Mouse (Mus musculus): ENCODE data around the gene Atat1. TPM values are rescaled to one million over a fixed set of nuclear protein-coding genes. Genes with fewer than 3 reads are reported as not detected.
A peak's percentile ranks its signal among the peaks of the same experiment; 100 is the strongest.

Atat1 gene
- total and polyA plus RNA-seq, 3 experiments: 4.4 to 14.4 TPM; not detected in 1

DNA sequence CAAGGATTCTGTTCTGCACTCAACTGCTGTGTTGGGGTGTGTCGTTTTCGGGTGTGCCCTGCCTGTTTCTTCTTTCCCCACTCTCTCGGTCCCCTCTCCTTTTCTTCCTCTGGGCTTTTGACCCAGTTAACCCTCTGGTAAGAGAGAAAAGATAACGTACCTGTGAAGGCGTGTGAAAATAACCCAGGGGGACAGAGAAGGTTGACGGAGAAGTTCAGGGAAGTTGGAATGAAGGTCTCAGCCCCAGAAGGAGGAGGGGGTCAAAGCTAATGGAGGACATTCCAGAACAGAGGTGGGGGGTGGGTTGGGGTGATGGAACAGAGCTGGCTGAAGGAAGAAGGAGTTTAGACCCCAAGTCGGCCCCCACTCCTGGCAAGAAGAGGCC, 40.9 kb downstream of the Atat1 start:
- peak; percentile 24; the same call in 1 of the 2 replicates for TF ChIP-seq MXI1 (IDR thresholded peaks at IDR 0.05; ENCODE audit: low read depth, low read length)
- no peak for TF ChIP-seq BHLHE40 (IDR thresholded peaks at IDR 0.05; ENCODE audit: borderline replicate concordance, low read depth, low read length)
- peak overlapping the region; percentile 72 for H3K27ac ChIP-seq (ENCODE audit: control insufficient read depth, low read depth, low read length)
- peaks cover 18% of the 10 kb centered on the region for H3K79me2 ChIP-seq (ENCODE audit: control insufficient read depth, insufficient read depth, low read length, poor library complexity)
- H3K4me3 ChIP-seq (ENCODE audit: control insufficient read depth in 1 of 2, insufficient read depth in 1 of 2, low read depth in 2 of 2, low read length in 2 of 2): peak overlapping the region; percentile 63 to 70
- DNase-seq (ENCODE audit: low read depth, low spot score): peak; percentile 34
- no peaks in the 10 kb centered on the region for H3K9me3 ChIP-seq (replicated peaks; ENCODE audit: insufficient read depth, low read length)
- peaks cover 2 to 14% of the 10 kb centered on the region in 2 experiments; a peak in 3 of 4 replicates for H3K4me1 ChIP-seq (ENCODE audit: control insufficient read depth in 1 of 2, insufficient read depth in 2 of 2, low read length in 2 of 2)
- H3K9ac ChIP-seq (ENCODE audit: control insufficient read depth, low read depth, low read length, poor library complexity, severe bottlenecking): peak overlapping the region; percentile 74
- H3K27me3 ChIP-seq (ENCODE audit: control insufficient read depth in 1 of 2, insufficient read depth in 2 of 2, low read length in 2 of 2): no peaks in the 10 kb centered on the region
- H3K36me3 ChIP-seq (ENCODE audit: control insufficient read depth in 1 of 2, insufficient read depth in 2 of 2, low read length in 2 of 2): peaks cover 0 to 10% of the 10 kb centered on the region in 2 experiments; a peak in 2 of 4 replicates

DNA sequence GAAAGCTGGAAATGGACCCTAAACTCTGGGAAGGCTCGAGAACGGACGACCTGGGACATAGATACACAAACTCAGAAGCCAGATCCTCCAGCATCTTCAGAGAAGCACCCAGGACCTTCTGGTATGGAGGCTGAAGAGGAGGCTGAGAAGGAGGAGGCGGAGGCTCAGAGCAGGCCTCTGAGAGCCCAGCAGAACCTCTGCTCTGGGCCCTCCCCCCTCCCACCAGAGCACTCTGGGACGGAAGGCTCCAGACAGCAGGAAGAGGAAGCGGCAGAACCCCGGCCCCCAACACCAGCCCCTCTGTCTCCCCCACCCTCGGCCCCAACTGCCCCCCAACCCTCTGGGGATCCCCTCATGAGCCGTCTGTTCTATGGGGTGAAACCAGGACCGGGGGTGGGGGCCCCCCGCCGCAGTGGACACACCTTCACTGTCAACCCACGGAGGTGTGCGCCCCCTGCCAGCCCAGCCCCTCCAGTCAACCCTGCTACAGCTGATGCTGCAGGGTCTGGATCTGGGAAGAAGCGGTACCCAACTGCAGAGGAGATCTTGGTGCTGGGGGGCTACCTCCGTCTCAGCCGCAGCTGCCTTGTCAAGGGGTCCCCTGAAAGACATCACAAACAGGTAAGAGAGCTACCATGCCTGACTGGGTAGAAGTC, 41.6 kb downstream of the Atat1 start:
- Histone ChIP-seq H3K27me3 (ENCODE audit: control insufficient read depth in 1 of 2, insufficient read depth in 2 of 2, low read length in 2 of 2) (no peaks in the 10 kb centered on the region), H3K79me2 (ENCODE audit: control insufficient read depth, insufficient read depth, low read length, poor library complexity) (peaks cover 18% of the 10 kb centered on the region), H3K9ac (ENCODE audit: control insufficient read depth, low read depth, low read length, poor library complexity, severe bottlenecking) (peak overlapping the region; percentile 74), H3K9me3 (replicated peaks; ENCODE audit: insufficient read depth, low read length) (no peaks in the 10 kb centered on the region), H3K36me3 (ENCODE audit: control insufficient read depth in 1 of 2, insufficient read depth in 2 of 2, low read length in 2 of 2) (peaks cover 0 to 5% of the 10 kb centered on the region in 2 experiments; a peak in 2 of 4 replicates), H3K4me3 (ENCODE audit: control insufficient read depth in 1 of 2, insufficient read depth in 1 of 2, low read depth in 2 of 2, low read length in 2 of 2) (peak overlapping the region; percentile 70), H3K27ac (ENCODE audit: control insufficient read depth, low read depth, low read length) (peak overlapping the region; percentile 72), H3K4me1 (ENCODE audit: control insufficient read depth in 1 of 2, insufficient read depth in 2 of 2, low read length in 2 of 2) (peaks cover 2 to 10% of the 10 kb centered on the region in 2 experiments; a peak in 3 of 4 replicates)
- DNase-seq (ENCODE audit: low read depth, low spot score): peak; percentile 53
- TF ChIP-seq MXI1 (IDR thresholded peaks at IDR 0.05; ENCODE audit: low read depth, low read length): no peak
- TF ChIP-seq TBP (IDR thresholded peaks at IDR 0.05; ENCODE audit: low read depth, low read length): no peak
- 0 out of 6 replicates have a peak, but pooled peaks of 1 of the 3 experiments have one; percentile 3 for TF ChIP-seq CTCF (IDR thresholded peaks at IDR 0.05 in 2 of 3, conservative IDR thresholded peaks at IDR 0.05 in 1 of 3; ENCODE audit: control insufficient read depth in 1 of 3, insufficient read depth in 1 of 3, low read depth in 2 of 3, low read length in 3 of 3, poor library complexity in 1 of 3, severe bottlenecking in 1 of 3)
- TF ChIP-seq ELF1 (IDR thresholded peaks at IDR 0.05; ENCODE audit: low read depth, low read length): peak; percentile 60; the same call in 1 of the 2 replicates
- TF ChIP-seq EP300 (IDR thresholded peaks at IDR 0.05; ENCODE audit: low read depth in 1 of 2, low read length in 2 of 2): no peak
- TF ChIP-seq ETS1 (IDR thresholded peaks at IDR 0.05; ENCODE audit: low read depth, low read length): peak; percentile 14; the same call in 1 of the 2 replicates
- TF ChIP-seq POLR2A (IDR thresholded peaks at IDR 0.05; ENCODE audit: control insufficient read depth in 1 of 2, insufficient read depth in 1 of 2, low read depth in 1 of 2, low read length in 2 of 2, poor library complexity in 1 of 2): 0 out of 4 replicates have a peak, but pooled peaks of 1 of the 2 experiments have one; percentile 22
- no peak for TF ChIP-seq MYC (IDR thresholded peaks at IDR 0.05; ENCODE audit: low read depth, low read length)

DNA sequence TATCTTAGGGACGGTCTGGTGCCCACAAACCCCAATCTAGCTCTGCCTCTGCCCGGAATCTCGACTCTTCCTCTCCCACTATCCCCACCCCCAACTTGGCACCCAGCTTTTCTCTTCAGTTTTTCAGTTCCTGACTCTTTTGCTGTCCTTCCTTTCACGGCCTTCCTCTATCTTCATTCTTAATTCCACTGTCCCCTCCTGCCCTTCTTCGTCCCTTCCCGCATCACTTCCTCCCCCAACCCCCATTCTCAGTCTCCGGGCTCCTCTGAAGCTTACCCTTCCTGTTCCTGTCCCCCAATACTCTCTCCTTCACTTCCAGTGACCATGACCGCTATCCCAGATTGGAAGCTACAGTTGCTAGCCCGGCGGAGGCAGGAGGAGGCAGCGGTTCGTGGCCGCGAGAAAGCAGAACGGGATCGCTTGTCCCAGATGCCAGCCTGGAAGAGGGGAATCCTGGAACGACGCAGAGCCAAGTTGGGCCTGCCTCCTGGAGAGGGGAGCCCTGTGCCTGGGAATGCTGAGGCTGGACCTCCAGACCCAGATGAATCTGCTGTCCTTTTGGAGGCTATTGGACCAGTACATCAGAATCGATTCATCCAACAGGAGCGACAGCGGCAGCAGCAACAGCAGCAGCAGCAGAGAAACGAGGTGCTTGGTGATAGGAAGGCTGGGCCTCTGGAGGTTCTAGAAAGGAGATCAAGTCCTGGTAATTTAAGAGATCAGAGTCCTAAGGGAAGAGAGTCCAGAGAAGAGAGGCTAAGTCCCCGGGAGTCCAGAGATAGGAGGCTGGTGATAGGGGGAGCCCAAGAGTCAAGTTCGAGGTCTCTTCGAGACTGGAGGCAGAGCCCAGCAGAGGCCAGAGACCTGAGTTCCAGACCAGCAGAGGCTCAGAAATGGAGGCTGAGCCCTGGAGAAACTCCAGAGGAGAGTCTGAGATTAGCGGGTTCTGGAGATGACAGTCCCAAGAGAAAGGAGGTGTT, 42.7 kb downstream of the Atat1 start:
- Histone ChIP-seq H3K36me3 (ENCODE audit: control insufficient read depth in 1 of 2, insufficient read depth in 2 of 2, low read length in 2 of 2) (peaks cover 0 to 3% of the 10 kb centered on the region in 2 experiments; a peak in 2 of 4 replicates), H3K27ac (ENCODE audit: control insufficient read depth, low read depth, low read length) (peak overlapping the region; percentile 48), H3K4me3 (ENCODE audit: control insufficient read depth in 1 of 2, insufficient read depth in 1 of 2, low read depth in 2 of 2, low read length in 2 of 2) (peak overlapping the region; percentile 70), H3K9me3 (replicated peaks; ENCODE audit: insufficient read depth, low read length) (no peaks in the 10 kb centered on the region), H3K79me2 (ENCODE audit: control insufficient read depth, insufficient read depth, low read length, poor library complexity) (peaks cover 18% of the 10 kb centered on the region), H3K9ac (ENCODE audit: control insufficient read depth, low read depth, low read length, poor library complexity, severe bottlenecking) (peak overlapping the region; percentile 77), H3K4me1 (ENCODE audit: control insufficient read depth in 1 of 2, insufficient read depth in 2 of 2, low read length in 2 of 2) (peaks cover 2 to 13% of the 10 kb centered on the region in 2 experiments; a peak in 3 of 4 replicates), H3K27me3 (ENCODE audit: control insufficient read depth in 1 of 2, insufficient read depth in 2 of 2, low read length in 2 of 2) (no peaks in the 10 kb centered on the region)
- DNase-seq (ENCODE audit: low read depth, low spot score): peak; percentile 62
- TF ChIP-seq RAD21 (IDR thresholded peaks at IDR 0.05; ENCODE audit: low read depth, low read length) (no peak), CHD1 (IDR thresholded peaks at IDR 0.05; ENCODE audit: low read depth, low read length) (no peak), EP300 (IDR thresholded peaks at IDR 0.05; ENCODE audit: low read depth in 1 of 2, low read length in 2 of 2) (no peak), CTCF (IDR thresholded peaks at IDR 0.05 in 2 of 3, conservative IDR thresholded peaks at IDR 0.05 in 1 of 3; ENCODE audit: control insufficient read depth in 1 of 3, insufficient read depth in 1 of 3, low read depth in 2 of 3, low read length in 3 of 3, poor library complexity in 1 of 3, severe bottlenecking in 1 of 3) (peak in 2 of 3 experiments; percentile 45 to 49; a peak in 5 of 6 replicates), RCOR1 (IDR thresholded peaks at IDR 0.05; ENCODE audit: low read depth, low read length) (peak; percentile 35; the same call in 1 of the 2 replicates), ZNF384 (IDR thresholded peaks at IDR 0.05; ENCODE audit: low read depth, low read length) (no peak), CHD2 (IDR thresholded peaks at IDR 0.05; ENCODE audit: low read length) (no peak), MAX (IDR thresholded peaks at IDR 0.05; ENCODE audit: low read length) (no peak), MAFK (IDR thresholded peaks at IDR 0.05; ENCODE audit: borderline replicate concordance, low read depth, low read length) (no peak), UBTF (IDR thresholded peaks at IDR 0.05; ENCODE audit: borderline replicate concordance, insufficient read depth, low read depth, low read length) (no peak), MAZ (IDR thresholded peaks at IDR 0.05; ENCODE audit: low read depth, low read length) (no peak), HCFC1 (IDR thresholded peaks at IDR 0.05; ENCODE audit: low read depth, low read length) (peak; percentile 22; the same call in 1 of the 2 replicates), GATA1 (IDR thresholded peaks at IDR 0.05; ENCODE audit: low read depth, low read length) (no peak), SMC3 (IDR thresholded peaks at IDR 0.05; ENCODE audit: low read depth, low read length) (no peak)
